Mouse (Mus musculus) erythroblast, embryonic 14.5 days (primary cell): ENCODE measurements around the gene Gm3696.
"Not testable (repeated sequence)": the region's sequence is repeated elsewhere in the genome, so short reads cannot be mapped to it uniquely, and the experiment has no call there.

Source experiments
- GATA1 ChIP-seq: IDR thresholded peaks from 2 replicates; pipeline ENCODE4 v1.6.1; 2012; ENCODE audit warnings: low read length, inconsistent platforms, mixed read lengths
- TAL1 ChIP-seq: IDR thresholded peaks from 3 replicates; pipeline ENCODE4 v1.6.1; 2012; ENCODE audit warnings: low read length, inconsistent platforms, mixed read lengths

GRCm38 (mm10) chr14:7105124-7105802 is 4.8 kb upstream of the Gm3696 start:
- not testable (repeated sequence) for TF ChIP-seq TAL1, GATA1
